Mouse (Mus musculus): ENCODE data around the gene Trp53bp2.

DNA sequence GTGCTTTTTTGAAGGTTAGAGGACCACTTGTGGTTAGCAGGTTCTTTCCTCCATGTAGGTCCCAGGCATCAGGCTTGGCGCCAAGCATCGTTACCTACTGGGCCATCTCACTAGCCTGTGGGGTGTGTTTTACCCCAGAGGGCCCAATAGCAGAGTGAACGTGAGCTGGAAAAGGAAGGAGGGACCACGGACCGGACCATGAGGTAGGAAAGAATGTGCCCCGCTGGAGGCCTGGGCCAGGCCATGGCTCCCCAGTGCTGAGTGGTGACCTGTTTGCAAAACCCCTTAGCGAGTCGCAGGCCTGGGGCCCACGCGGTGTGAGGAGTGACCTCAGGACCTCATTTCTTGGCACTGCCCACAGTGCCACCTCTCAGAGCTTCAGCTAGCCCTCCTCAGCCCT lies 79.5 kb downstream of the Trp53bp2 start:
- TF ChIP-seq CTCF (IDR thresholded peaks at IDR 0.05; ENCODE audit: borderline replicate concordance, control insufficient read depth, extremely low read depth, insufficient read depth, low read length, poor library complexity) (no peak), POLR2A (IDR thresholded peaks at IDR 0.05; ENCODE audit: control insufficient read depth, extremely low read depth, insufficient read depth, low read length, poor library complexity) (no peak)

Measured in thymus, adult 2 months (tissue).